Mouse (Mus musculus) thymus, postnatal 4 days (tissue): Measurements from ENCODE around the gene Ttc30b.
"Not testable (repeated sequence)": the region's sequence is repeated elsewhere in the genome, so short reads cannot be mapped to it uniquely, and the experiment has no call there.

Source experiments
- DNase-seq: peaks from one replicate; pipeline ENCODE4 v3.0.0; 2021

Gene Ttc30b

DNA sequence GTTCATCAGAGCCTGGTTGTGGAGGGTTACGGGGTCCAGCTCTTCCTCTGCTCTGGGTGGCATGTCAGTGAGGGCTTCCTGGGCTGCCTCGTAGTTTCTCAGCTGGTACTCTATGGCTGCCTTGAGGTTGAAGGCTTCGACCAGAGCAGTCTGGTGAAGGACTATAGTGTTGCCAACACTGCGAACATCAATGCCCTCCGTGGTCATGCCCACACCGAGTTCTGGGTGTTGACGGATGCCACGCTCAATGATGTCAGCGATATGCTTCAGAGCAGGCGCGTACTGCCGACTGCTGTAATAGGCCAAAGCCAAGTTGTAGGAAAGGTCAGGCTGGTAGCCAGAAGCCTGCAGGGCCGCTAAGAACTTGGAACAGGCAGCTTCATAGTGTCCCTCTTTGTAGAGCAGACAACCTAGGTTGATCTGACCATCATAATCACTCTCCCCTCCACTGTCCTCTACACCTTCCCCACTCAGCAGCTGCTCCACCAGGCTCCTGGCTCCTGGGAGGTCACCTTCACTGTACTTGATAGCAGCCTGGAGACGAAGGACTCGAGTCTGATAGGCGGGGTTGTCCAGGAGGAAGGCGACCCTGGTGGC is 767 bp downstream of the Ttc30b start:
- not testable (repeated sequence) for DNase-seq

GRCm38 (mm10) chr2:75936685-75937084 is 1.7 kb downstream of the Ttc30b start:
- not testable (repeated sequence) for DNase-seq

DNA sequence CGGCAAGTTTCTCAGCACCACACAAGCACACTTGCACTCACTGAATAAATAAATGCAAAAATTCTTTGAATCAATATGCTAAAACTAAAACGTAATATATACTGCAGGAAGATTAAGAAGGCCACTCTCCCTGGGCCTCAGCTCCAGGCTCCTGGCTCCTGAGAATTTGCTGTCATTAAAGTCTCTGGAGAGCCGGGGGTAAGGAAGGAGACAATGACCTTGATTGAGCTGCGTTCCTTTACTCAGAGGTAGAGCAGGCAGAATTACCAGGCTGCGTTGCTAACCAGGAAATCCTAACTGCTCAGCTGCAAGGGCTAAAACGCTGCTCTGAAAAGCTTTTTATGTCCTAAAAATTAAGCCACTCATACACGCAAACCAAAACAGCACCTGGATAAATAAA is 4.8 kb downstream of the Ttc30b start:
- no peak for DNase-seq

DNA sequence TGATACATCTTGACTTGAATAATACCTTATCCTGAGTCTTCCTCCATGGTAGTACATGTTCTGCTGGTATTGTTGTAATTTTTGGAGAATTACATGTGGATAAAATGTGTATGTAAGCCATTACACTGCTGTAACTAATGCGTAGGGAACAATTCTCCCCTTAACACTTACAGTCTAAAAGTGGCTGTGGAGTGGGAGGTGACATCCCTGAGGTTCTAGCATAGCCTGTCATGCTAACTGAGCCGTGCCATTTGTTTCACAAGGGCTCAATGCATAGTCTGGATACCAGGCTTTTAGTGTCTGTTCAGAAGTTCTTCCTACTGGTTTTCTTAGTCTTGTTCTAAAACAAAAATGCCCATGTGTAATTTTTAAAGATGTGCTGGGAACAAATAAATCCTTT is 7.4 kb downstream of the Ttc30b start:
- DNase-seq: no peak

DNA sequence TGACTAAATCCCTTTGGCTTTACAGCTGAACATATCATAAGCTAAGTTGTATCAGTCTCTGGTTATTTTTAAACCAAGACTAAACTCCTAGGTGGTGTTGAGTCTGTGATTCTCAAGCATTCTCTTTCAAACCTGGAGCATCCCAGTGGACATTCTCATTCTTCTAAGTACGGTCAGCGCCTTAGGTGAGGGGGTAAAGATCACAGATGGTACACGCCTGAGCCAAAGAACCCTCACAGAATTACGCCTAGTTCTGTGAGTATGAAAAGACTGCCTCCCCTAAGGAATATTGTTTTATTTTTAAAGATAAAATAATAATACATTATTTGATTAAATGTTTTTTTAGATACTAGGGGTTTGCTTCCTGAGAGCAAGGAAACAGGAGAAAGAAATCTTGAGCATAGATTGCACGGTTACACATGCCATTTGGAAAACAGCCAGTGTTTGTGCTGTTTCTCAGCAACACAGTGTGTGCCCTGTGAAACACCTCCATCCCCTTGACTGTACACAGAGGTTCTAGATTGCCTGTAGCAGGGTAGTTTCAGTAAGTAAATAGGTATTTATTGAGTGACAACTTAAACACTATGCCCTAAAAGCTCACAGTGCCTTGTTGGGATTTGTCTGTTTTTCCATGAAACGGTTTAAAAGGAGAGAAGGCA is 8.5 kb downstream of the Ttc30b start:
- DNase-seq: no peak

- DNase-seq: no peak
Observed at GRCm38 (mm10) chr2:75929141-75929540, 9.2 kb downstream of the Ttc30b start.

GRCm38 (mm10) chr2:75928011-75928410 is 10.4 kb downstream of the Ttc30b start:
- no peak for DNase-seq

DNA sequence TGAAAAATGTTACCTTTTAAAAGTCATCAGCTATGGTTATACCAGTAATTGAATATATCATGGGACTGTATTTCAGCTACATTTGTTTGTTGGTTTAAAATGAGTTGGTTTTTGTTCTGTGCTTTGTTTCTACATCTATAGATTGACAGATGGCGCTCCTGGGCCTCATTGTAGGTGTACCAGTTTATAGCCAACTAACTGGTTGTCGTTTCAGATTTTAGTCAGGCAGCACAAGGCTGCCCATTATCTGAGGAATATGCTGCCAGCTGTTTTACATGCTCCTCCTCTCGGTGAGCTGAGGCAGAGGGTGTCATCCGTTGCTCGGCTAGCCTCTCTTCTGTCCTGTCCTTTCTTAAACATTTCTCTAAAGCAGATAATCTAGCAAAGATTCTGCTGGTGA is 12.3 kb downstream of the Ttc30b start:
- no peak for DNase-seq

GRCm38 (mm10) chr2:75923807-75924340 is 14.5 kb downstream of the Ttc30b start:
- DNase-seq: no peak

DNA sequence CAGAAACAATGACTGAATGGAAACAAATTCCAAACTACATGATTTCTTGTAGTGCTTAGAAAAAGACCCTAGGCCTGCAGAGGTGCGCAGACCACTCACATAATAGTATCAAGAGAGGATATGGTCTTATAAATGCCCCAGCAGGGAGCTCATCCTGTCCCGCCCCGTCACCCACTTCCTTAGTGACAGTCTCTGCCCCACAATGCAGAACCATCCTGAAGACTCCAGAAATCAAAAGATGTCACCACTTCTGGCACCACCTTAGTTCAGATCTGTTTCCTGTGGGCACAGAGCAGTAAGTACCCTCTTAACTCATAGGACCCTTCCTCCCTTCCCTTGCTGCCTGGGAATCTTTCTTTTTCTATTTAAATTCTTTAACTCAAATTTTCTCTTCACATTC is 23.3 kb downstream of the Ttc30b start:
- DNase-seq: peak; percentile 14

DNA sequence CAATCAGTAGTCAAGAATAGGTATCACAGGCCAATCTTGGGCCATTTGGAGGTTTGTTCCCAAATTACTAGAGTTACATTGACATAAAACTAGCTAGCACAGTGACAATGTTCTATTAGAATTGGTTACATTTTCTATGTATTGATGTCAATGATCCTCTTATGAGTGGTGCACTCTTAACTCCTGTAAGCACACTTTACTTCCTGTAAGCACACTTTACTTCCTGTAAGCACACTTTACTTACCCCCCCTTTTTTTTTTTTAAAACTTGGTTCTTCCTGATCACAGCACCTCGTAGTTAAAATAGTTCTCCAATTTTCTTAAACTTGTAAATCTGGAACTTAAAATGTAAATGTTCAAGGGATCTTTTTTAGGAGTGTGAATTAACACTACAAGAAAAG is 31.2 kb downstream of the Ttc30b start:
- no peak for DNase-seq

DNA sequence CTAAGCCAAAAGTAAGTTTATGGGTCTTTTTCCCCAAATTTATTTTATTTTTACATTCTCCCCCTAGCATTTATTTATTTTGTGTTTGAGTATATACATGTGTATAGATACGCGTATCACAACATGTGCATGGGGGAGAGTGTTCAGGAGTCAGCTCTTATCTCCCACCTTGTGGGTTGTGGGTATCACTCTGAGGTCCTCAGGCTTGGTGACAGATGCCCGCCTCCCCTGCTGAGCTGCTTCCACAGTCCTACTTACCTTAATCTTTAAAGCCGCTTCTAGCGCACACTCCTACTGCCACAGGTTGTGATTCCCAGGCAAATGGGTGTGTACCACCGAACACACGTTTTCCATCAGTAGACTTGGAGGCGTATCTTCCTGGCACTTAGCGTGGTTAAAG is 36.5 kb downstream of the Ttc30b start:
- no peak for DNase-seq

DNA sequence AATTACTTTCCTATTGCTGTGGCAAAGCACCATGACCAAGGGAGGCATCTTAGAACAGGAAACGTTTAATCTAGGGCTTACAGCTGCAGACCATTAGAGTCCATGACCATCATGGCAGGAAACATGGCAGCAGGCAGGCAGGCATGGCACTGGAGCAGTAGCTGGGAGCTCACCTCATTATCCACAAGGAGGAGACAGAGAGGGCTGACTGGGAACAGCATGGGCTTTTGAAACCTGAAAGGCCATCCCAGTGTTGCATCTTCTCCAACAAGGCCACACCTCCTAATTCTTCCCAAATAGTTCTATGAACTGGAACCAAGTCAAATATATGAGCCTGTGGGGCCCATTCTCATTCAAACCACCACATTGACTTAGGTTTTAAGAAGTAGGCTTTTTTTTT is 38.1 kb downstream of the Ttc30b start:
- no peak for DNase-seq

DNA sequence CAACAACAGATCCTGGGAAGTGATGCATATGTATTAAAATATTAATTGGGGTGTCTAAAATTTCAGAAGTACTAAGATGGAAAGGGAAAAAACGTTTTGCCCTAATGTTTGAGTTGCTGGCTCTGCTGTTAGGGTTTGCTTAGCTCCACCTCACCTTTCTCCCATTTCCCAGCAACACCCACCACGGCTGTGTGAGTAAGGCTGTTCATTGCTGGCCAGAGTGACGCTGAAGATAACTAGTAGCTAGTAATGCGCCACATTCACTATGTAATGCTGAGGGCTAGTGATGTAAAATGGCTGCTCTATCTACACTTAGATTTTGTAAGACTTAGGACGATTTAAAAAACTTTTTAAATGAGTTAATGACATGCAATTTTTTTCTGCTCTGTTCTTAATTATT is 42.7 kb downstream of the Ttc30b start:
- DNase-seq: no peak

GRCm38 (mm10) chr2:75891981-75892380 is 46.4 kb downstream of the Ttc30b start:
- DNase-seq: no peak
